Mouse (Mus musculus) liver, embryonic 13.5 days (tissue): Measurements from ENCODE around the gene Olfr13. TPM values are rescaled to one million over a fixed set of nuclear protein-coding genes. Genes with fewer than 3 reads are reported as not detected.
"Not testable (repeated sequence)": the region's sequence is repeated elsewhere in the genome, so short reads cannot be mapped to it uniquely, and the experiment has no call there.

ENCODE experiments used
- ATAC-seq: fragments of 200-750 bp; cut with Nextera tagmentation; 2 replicates; pipeline ENCODE4 v1.8.0; 2017; ENCODE audit warnings: low read depth, mild to moderate bottlenecking, moderate number of reproducible peaks, moderate library complexity
- DNase-seq: peaks from one replicate; pipeline ENCODE4 v3.0.0; 2022
- H3K27ac ChIP-seq: fragments of 300-500 bp; sonication (generic); 2 replicates; pipeline ENCODE4 v1.5.1; 2015; ENCODE audit warnings: moderate library complexity, mild to moderate bottlenecking, inconsistent platforms
- H3K27me3 ChIP-seq: fragments of 300-500 bp; sonication (generic); 2 replicates; pipeline ENCODE4 v1.6.1; 2015; ENCODE audit warnings: mild to moderate bottlenecking, inconsistent platforms
- H3K36me3 ChIP-seq: fragments of 300-500 bp; sonication (generic); 2 replicates; pipeline ENCODE4 v1.6.1; 2015; ENCODE audit warnings: mild to moderate bottlenecking, inconsistent platforms
- H3K4me1 ChIP-seq: fragments of 300-500 bp; sonication (generic); replicated peaks from 2 replicates; pipeline ENCODE4 v1.6.1; 2015; ENCODE audit warnings: inconsistent platforms
- H3K4me2 ChIP-seq: fragments of 300-500 bp; sonication (generic); 2 replicates; pipeline ENCODE4 v1.6.1; 2015; ENCODE audit warnings: inconsistent platforms, mild to moderate bottlenecking, moderate library complexity
- H3K4me3 ChIP-seq: fragments of 300-500 bp; sonication (generic); replicated peaks from 2 replicates; pipeline ENCODE4 v1.5.1; 2015; ENCODE audit warnings: mild to moderate bottlenecking, inconsistent platforms
- H3K9ac ChIP-seq: fragments of 300-500 bp; sonication (generic); 2 replicates; pipeline ENCODE4 v1.6.1; 2015; ENCODE audit warnings: mild to moderate bottlenecking, inconsistent platforms
- H3K9me3 ChIP-seq: fragments of 300-500 bp; sonication (generic); replicated peaks from 2 replicates; pipeline ENCODE4 v1.6.1; 2016; ENCODE audit warnings: inconsistent platforms
- WGBS: fragments of 180-500 bp; shearing (Covaris S2); methylation state at CpG from one replicate; pipeline ENCODE4 v1.1.7; 2015; ENCODE audit not compliant: insufficient replicate concordance; 5-methylcytosine and 5-hydroxymethylcytosine counted together
- polyA plus RNA-seq: library from polyadenylated mRNA; unstranded; fragments of >200 nt; fragmentation: Nextera tagmentation; extraction: Ambion mirVana; gene quantifications from 2 replicates; pipeline ENCODE4 v1.2.1, GENCODE M21; 2015

Gene Olfr13
- not detected in 2 replicates for polyA plus RNA-seq

- no peaks in the 10 kb centered on the region for H3K36me3 ChIP-seq
- H3K27me3 ChIP-seq: no peaks in the 10 kb centered on the region
- H3K4me3 ChIP-seq: no peak within 1 kb of the TSS
- no peaks in the 10 kb centered on the region for H3K4me1 ChIP-seq
- no peak within 1 kb of the TSS for H3K27ac ChIP-seq
- no peak for DNase-seq
- WGBS: 59% methylated on average over 4 of the region's 4 CpGs
- no peak within 1 kb of the TSS for H3K4me2 ChIP-seq
- no peaks in the 10 kb centered on the region for H3K9me3 ChIP-seq
- ATAC-seq: no peak
- no peak within 1 kb of the TSS for H3K9ac ChIP-seq
Observed at GRCm38 (mm10) chr6:43171840-43172239, at the start of gene Olfr13. Olfr13 (plus strand) TSS chr6:43172140.

- 54% methylated on average over 2 of the region's 2 CpGs for whole genome bisulfite sequencing
- H3K27ac ChIP-seq, H3K9me3 ChIP-seq, H3K27me3 ChIP-seq, H3K4me1 ChIP-seq, DNase-seq, H3K4me3 ChIP-seq, H3K9ac ChIP-seq, H3K4me2 ChIP-seq, ATAC-seq, H3K36me3 ChIP-seq: not testable (repeated sequence)
Observed at GRCm38 (mm10) chr6:43146267-43146666, 25.7 kb upstream of the Olfr13 start, which contains the start of gene Olfr237-ps1. Olfr237-ps1 (plus strand) TSS chr6:43146567.

GRCm38 (mm10) chr6:43159502-43159901 lies 12.4 kb upstream of the Olfr13 start:
- no peak overlapping the region for H3K4me3 ChIP-seq
- H3K4me1 ChIP-seq: no peaks in the 10 kb centered on the region
- ATAC-seq (no peak), DNase-seq (no peak)
- H3K27ac ChIP-seq: no peak overlapping the region
- WGBS: 37% methylated on average over 1 of the region's 1 CpGs
- H3K9me3 ChIP-seq: no peaks in the 10 kb centered on the region
- H3K27me3 ChIP-seq: no peaks in the 10 kb centered on the region
- H3K9ac ChIP-seq: no peak overlapping the region
- no peak overlapping the region for H3K4me2 ChIP-seq
- H3K36me3 ChIP-seq: no peaks in the 10 kb centered on the region

GRCm38 (mm10) chr6:43162982-43163381 lies 9.0 kb upstream of the Olfr13 start, which contains the start of gene Olfr437:
Olfr437 (plus strand) TSS chr6:43163282.
- Histone ChIP-seq H3K4me3 (no peak within 1 kb of the TSS), H3K9ac (no peak within 1 kb of the TSS), H3K9me3 (no peaks in the 10 kb centered on the region), H3K4me1 (no peaks in the 10 kb centered on the region), H3K36me3 (no peaks in the 10 kb centered on the region), H3K4me2 (no peak within 1 kb of the TSS), H3K27ac (no peak within 1 kb of the TSS), H3K27me3 (no peaks in the 10 kb centered on the region)
- DNase-seq (no peak), ATAC-seq (no peak)
- 45% methylated on average over 3 of the region's 3 CpGs for WGBS

- Histone ChIP-seq H3K27me3 (no peaks in the 10 kb centered on the region), H3K4me3 (no peak overlapping the region), H3K9me3 (no peaks in the 10 kb centered on the region), H3K36me3 (no peaks in the 10 kb centered on the region), H3K4me2 (no peak overlapping the region), H3K4me1 (no peaks in the 10 kb centered on the region), H3K9ac (no peak overlapping the region), H3K27ac (no peak overlapping the region)
- DNase-seq (no peak), ATAC-seq (no peak)
- 82% methylated on average over 4 of the region's 4 CpGs for WGBS
Observed at GRCm38 (mm10) chr6:43167246-43167645, 4.7 kb upstream of the Olfr13 start.

- 28% methylated on average over 1 of the region's 1 CpGs for WGBS
- no peaks in the 10 kb centered on the region for H3K27me3 ChIP-seq
Observed at GRCm38 (mm10) chr6:43178129-43178528, 6.2 kb downstream of the Olfr13 start.

GRCm38 (mm10) chr6:43178584-43179501 lies 6.9 kb downstream of the Olfr13 start:
- 50% methylated on average over 6 of the region's 6 CpGs for WGBS
- H3K36me3 ChIP-seq: no peaks in the 10 kb centered on the region
- H3K4me2 ChIP-seq: no peak overlapping the region
- H3K4me3 ChIP-seq: no peak overlapping the region
- ATAC-seq (no peak), DNase-seq (no peak)
- H3K9ac ChIP-seq: no peak overlapping the region
- H3K27me3 ChIP-seq: no peaks in the 10 kb centered on the region
- H3K27ac ChIP-seq: no peak overlapping the region
- no peaks in the 10 kb centered on the region for H3K4me1 ChIP-seq
- no peaks in the 10 kb centered on the region for H3K9me3 ChIP-seq

More at GRCm38 (mm10) chr6:43178129-43178528, 6.2 kb downstream of the Olfr13 start:
- H3K27ac ChIP-seq: no peak overlapping the region
- no peak overlapping the region for H3K4me3 ChIP-seq
- no peak overlapping the region for H3K9ac ChIP-seq
- DNase-seq: no peak
- H3K36me3 ChIP-seq: no peaks in the 10 kb centered on the region
- ATAC-seq: no peak
- no peak overlapping the region for H3K4me2 ChIP-seq
- H3K4me1 ChIP-seq: no peaks in the 10 kb centered on the region
- no peaks in the 10 kb centered on the region for H3K9me3 ChIP-seq

- 59% methylated on average over 3 of the region's 3 CpGs for WGBS
- ATAC-seq (no peak), DNase-seq (no peak)
Observed at GRCm38 (mm10) chr6:43190986-43191385, 19.0 kb downstream of the Olfr13 start.

GRCm38 (mm10) chr6:43196781-43197180 lies 24.8 kb downstream of the Olfr13 start, which contains the start of gene Olfr435:
Olfr435 (plus strand) TSS chr6:43197146.
- Histone ChIP-seq H3K9me3 (no peaks in the 10 kb centered on the region), H3K27ac (no peak within 1 kb of the TSS), H3K4me3 (no peak within 1 kb of the TSS), H3K27me3 (no peaks in the 10 kb centered on the region), H3K4me2 (no peak within 1 kb of the TSS), H3K36me3 (no peaks in the 10 kb centered on the region), H3K4me1 (no peaks in the 10 kb centered on the region), H3K9ac (no peak within 1 kb of the TSS)
- DNase-seq (no peak), ATAC-seq (no peak)

More at GRCm38 (mm10) chr6:43190986-43191385, 19.0 kb downstream of the Olfr13 start:
- Histone ChIP-seq H3K9me3 (no peaks in the 10 kb centered on the region), H3K4me2 (no peak overlapping the region), H3K27ac (no peak overlapping the region), H3K4me1 (no peaks in the 10 kb centered on the region), H3K27me3 (no peaks in the 10 kb centered on the region), H3K4me3 (no peak overlapping the region), H3K9ac (no peak overlapping the region), H3K36me3 (no peaks in the 10 kb centered on the region)

GRCm38 (mm10) chr6:43198094-43198493 lies 26.2 kb downstream of the Olfr13 start:
- Histone ChIP-seq H3K4me2 (no peak overlapping the region), H3K36me3 (no peaks in the 10 kb centered on the region), H3K4me3 (no peak overlapping the region), H3K4me1 (no peaks in the 10 kb centered on the region), H3K9me3 (no peaks in the 10 kb centered on the region), H3K27me3 (no peaks in the 10 kb centered on the region), H3K27ac (no peak overlapping the region), H3K9ac (no peak overlapping the region)
- no peak for ATAC-seq
- 45% methylated on average over 3 of the region's 3 CpGs for WGBS
- no peak for DNase-seq

GRCm38 (mm10) chr6:43202786-43203185 lies 30.8 kb downstream of the Olfr13 start:
- Histone ChIP-seq H3K9ac (no peak overlapping the region), H3K4me2 (no peak overlapping the region), H3K4me1 (no peaks in the 10 kb centered on the region), H3K27ac (no peak overlapping the region), H3K36me3 (no peaks in the 10 kb centered on the region), H3K27me3 (no peaks in the 10 kb centered on the region), H3K4me3 (no peak overlapping the region), H3K9me3 (no peaks in the 10 kb centered on the region)
- no peak for DNase-seq
- no peak for ATAC-seq

- no peak overlapping the region for H3K27ac ChIP-seq
- ATAC-seq (no peak), DNase-seq (no peak)
- no peak overlapping the region for H3K9ac ChIP-seq
- H3K4me1 ChIP-seq: no peaks in the 10 kb centered on the region
- no peaks in the 10 kb centered on the region for H3K36me3 ChIP-seq
- H3K27me3 ChIP-seq: no peaks in the 10 kb centered on the region
- 45% methylated on average over 2 of the region's 2 CpGs for WGBS
- H3K9me3 ChIP-seq: no peaks in the 10 kb centered on the region
- H3K4me2 ChIP-seq: no peak overlapping the region
- no peak overlapping the region for H3K4me3 ChIP-seq
Observed at GRCm38 (mm10) chr6:43205355-43205754, 33.4 kb downstream of the Olfr13 start.
